Mouse (Mus musculus) brain, embryonic 14.5 days (tissue): Measurements from ENCODE around the gene Ankmy2. TPM values are rescaled to one million over a fixed set of nuclear protein-coding genes. Genes with fewer than 3 reads are reported as not detected.

Experiments
- DNase-seq: peaks from one replicate; pipeline ENCODE4 v3.0.0-alpha.2; 2011; ENCODE audit warnings: low read depth
- CTCF ChIP-seq: fragments of 200-500 bp; IDR thresholded peaks from 2 replicates; pipeline ENCODE4 v1.5.1; 2012; ENCODE audit warnings: inconsistent platforms, mild to moderate bottlenecking, moderate library complexity, borderline replicate concordance; ENCODE audit not compliant: insufficient read depth, insufficient read length; ENCODE audit errors: extremely low read depth
- POLR2A ChIP-seq: fragments of 200-500 bp; IDR thresholded peaks from 2 replicates; pipeline ENCODE4 v1.6.1; 2012; ENCODE audit warnings: mild to moderate bottlenecking, inconsistent platforms, borderline replicate concordance; ENCODE audit not compliant: poor library complexity, insufficient read depth, insufficient read length, severe bottlenecking; ENCODE audit errors: extremely low read depth
- polyA plus RNA-seq: library from polyadenylated mRNA; depleted of rRNA; stranded (reverse); fragments of >200 nt; gene quantifications from 2 replicates; pipeline ENCODE4 v1.2.3, GENCODE M21; 2012; rRNA removed

Ankmy2 gene
- 29.9 and 39.5 TPM in 2 replicates for polyA plus RNA-seq

- peak; percentile 67; the same call in 1 of the 2 replicates for TF ChIP-seq POLR2A
- TF ChIP-seq CTCF, result no peak; the same call in 1 of the 2 replicates
- DNase-seq, result peak; percentile 99
These were observed at the start of gene Ankmy2 for GRCm38 (mm10) chr12:36156637-36157303. Gene Ankmy2 (plus strand): TSS chr12:36157114.

- DNase-seq, result no peak
- TF ChIP-seq CTCF (peak; percentile 9; the same call in 1 of the 2 replicates), POLR2A (no peak)
These were observed 48.5 kb upstream of the Ankmy2 start for GRCm38 (mm10) chr12:36108442-36108841.

DNA sequence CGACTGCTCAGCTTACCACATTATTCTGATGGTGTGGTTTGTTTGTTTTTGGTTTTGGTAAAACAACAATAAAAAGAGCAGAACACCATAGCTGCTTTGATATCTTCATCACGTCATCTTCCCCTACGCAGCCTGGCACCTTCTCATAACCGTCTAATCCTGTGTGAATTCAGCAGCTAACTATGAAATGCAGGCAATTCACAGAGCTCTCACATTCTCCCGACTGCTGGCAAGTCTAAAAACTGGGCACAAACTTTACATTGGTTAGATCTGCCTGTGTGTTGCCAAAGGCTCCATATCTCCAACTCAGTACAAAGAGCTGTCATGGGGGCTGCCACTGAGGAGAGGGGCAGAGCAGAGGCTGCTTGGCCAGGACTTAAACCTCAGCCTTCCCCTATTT is 46.5 kb upstream of the Ankmy2 start:
- DNase-seq, result peak; percentile 48
- TF ChIP-seq POLR2A (no peak), CTCF (no peak)

GRCm38 (mm10) chr12:36111110-36111509 is 45.8 kb upstream of the Ankmy2 start:
- DNase-seq, result no peak
- no peak for TF ChIP-seq CTCF
- no peak for TF ChIP-seq POLR2A

- TF ChIP-seq CTCF (no peak), POLR2A (no peak)
- DNase-seq, result no peak
These were observed 44.8 kb upstream of the Ankmy2 start for GRCm38 (mm10) chr12:36112081-36112480.

DNA sequence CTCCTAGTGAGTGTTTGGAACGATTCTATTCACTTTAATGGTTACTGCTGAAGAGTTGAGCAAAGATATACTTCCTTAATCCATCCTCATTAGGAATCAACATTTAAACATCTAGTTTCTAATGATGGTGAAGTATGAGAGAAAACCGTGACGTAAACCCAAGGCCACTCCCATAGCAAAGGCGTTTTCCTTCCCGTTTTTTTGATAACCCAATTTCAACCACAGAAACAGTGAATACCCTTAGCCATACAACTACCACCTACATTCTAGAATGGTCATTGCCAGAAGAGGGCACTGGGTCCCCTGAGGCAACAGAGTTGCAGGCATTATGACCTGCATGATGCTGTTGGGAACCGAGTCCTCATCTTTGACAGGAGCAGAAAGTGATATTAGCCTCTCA is 39.8 kb upstream of the Ankmy2 start:
- DNase-seq, result no peak
- TF ChIP-seq POLR2A (no peak), CTCF (no peak)

- no peak for DNase-seq
- TF ChIP-seq CTCF, result no peak
- TF ChIP-seq POLR2A, result no peak
These were observed 37.7 kb upstream of the Ankmy2 start for GRCm38 (mm10) chr12:36119244-36119643.

DNA sequence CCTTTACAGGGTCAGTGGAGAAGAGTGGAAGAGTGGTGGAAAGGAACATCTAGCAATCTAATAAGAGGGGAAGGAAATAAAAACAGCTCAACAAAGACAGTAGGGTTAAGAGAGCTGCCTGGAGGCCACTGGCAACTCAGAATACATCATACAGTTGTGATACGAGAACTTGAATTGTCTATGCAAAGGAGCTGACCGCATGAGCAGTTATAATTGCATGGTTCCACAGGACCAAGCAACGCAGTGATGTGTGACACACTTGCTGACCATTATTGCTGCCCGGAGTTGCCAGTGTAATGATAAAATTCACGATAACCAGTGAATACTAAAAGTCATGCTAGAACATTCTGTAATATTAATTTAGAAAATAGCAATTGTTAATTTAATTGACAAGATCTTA is 30.9 kb upstream of the Ankmy2 start:
- TF ChIP-seq POLR2A (no peak), CTCF (no peak)
- no peak for DNase-seq

DNA sequence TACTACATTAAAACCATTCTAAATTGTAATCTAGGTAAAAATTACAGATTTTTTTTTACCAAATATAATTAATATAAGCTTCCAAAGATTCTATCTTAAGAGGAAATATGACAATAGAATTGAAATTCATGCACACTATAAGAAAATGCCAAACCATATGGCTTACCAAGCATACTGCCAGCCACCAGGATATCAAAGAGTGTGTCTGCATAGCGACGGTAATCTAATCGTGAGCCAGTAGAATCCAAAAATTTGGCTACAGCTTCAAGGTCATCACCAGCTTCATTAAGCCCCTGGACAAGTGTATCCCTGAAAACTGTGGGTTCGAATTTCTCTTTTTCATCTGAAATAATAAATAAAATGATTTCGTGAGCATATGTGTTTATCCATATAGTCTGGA is 27.1 kb upstream of the Ankmy2 start:
- TF ChIP-seq CTCF (no peak), POLR2A (no peak)
- DNase-seq, result no peak

DNA sequence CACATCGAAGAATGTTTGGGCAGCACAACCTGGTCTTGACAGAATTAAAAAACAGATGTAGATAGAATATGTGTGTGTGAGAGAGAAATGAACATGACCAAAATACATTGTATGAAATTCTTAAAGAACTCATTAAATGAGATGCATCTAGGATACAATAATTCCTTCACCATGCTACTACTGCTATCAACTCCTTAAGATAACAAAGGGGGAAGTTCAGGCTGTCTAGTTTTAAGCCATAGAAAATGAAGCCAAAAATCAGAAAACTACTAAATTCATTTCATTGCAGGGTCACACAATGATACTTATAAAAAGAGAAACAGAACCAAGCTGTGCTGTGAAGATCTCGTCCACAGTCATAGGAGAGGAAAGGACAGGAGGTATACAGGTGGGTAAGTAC is 24.7 kb upstream of the Ankmy2 start:
- DNase-seq, result no peak
- TF ChIP-seq CTCF (no peak), POLR2A (no peak)

GRCm38 (mm10) chr12:36132668-36133067 is 24.2 kb upstream of the Ankmy2 start:
- peak; percentile 34 for DNase-seq

GRCm38 (mm10) chr12:36133547-36133946 is 23.4 kb upstream of the Ankmy2 start:
- DNase-seq, result no peak
- TF ChIP-seq CTCF (no peak), POLR2A (no peak)

More at GRCm38 (mm10) chr12:36132668-36133067, 24.2 kb upstream of the Ankmy2 start:
- TF ChIP-seq POLR2A, result no peak
- no peak for TF ChIP-seq CTCF
